Mouse (Mus musculus): ENCODE data around the gene Pprc1.

Pprc1 gene

DNA sequence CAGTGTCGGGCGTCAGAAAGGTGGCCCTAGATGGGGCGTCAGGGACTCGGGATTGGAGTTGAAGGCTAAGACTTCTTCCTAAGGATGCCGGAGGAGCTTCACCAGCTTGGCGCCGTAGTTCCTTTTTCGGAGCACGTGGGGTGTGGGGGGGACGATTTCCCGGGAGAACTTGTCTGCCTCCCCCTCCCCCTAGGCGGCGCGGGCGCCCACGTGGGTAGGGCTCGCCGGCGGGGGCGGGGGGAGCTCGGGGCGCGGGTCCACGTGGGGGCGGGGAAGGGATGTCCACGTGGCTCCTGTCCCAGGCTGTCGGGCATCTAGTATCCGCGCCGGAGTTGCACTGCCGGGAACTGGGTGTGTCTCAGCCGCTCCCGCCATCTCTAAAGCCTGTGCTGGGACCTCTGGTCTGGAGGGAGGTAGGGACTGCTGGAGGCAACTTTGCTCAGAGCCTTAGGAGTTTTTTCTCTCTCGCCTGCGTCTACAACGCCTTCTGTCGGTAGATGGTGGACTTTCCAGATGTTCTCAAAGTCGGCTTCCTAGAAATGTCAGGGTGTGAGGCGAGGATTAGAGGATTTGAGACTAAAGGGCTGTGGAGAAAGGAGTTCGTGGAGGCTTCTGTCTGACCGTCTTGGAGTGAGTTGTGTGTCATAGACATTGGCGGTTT is 12.4 kb downstream of the Pprc1 start:
- DNase-seq, result peak; percentile 66 to 82

DNA sequence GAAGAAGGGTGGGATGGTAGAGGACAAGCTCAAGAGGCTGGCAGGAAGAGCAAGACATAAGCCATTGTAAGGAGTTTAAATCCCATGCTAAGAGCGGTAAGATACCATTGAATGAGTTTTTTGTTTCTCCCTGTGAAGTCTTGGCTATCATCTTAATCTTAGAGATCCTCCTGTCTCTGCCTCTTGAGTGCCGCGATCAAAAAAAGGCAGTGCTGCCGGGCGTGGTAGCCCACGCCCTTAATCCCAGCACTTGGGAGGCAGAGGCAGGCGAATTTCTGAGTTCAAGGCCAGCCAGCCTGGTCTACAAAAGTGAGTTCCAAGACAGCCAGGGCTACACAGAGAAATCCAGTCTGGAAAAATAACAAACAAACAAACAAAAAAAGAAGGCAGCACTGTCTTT is 13.8 kb downstream of the Pprc1 start:
- DNase-seq, result no peak

DNA sequence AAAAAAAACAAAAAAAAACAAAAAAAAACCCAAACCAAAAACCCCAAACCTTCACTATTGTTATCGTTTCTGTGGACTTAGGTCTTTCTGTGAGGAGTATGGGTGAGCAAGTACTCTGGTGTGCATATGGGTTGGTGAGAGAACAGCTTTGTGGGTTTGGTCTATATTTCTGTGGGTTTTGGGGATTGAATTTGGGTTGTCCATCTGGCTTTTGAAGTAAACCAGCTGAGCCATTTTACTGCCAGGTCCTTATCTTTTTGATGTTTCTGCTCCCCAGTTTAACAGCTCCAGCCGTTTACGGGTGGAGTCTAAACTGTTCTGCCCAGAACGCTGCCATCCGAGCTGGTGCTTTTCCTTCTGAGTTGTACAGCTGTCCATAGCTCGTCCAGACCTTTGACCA is 16.2 kb downstream of the Pprc1 start:
- no peak for DNase-seq

DNA sequence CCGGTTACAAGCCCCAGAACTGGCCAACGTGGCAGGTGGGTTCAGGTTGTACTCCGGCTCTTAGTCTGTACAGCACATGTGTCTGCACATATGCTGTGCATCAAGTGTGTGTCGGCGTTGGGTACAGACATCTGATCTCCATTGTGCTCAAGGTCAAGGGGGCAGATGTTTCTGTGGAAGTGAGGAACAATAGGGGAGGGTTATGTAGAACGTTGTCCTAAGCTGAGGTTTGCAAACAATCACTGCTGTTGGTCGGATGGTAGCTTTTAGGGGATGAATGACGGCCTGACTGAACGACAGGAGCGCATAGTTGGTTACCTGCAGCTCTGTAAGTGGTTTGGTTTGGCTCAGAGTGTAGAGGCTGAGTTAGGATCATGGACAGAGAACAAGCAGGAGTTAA is 23.4 kb downstream of the Pprc1 start:
- DNase-seq, result no peak

DNA sequence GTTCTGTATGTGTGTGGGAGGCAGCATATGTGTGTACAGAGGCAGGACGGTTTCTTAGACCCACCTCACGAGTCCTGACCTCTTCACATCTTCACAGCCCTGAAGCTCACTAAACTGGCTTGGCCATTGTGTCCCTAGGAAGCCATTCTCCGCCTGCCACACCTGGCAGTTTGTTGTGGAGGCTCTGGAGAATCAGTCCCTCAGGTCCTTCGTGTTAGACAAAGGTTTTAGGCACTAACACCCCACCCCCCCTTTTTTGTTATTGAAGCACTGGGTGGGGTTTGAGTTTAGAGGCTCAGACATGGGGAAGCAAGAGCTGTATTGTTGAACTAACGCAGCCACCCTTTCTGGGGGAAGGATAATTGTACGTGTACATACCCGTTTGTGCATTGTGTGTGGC is 28.6 kb downstream of the Pprc1 start:
- DNase-seq, result no peak

DNA sequence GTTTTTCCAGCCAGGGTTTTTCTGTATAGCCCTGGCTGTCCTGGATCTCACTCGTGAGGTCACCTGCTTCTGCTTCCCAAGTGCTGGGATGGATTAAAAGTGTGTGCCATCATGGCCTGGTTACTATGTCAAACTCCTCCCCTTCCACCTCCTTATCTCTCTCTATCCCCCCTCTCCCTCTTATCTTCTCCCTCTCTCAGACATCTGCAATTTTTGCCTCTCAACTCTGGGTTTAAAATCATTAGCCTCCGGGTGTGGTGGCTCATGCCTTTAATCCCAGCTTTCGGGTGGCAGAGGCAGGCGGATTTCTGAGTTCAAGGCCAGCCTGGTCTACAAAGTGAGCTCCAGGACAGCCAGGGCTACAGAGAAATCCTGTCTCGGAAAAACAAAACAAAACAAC is 29.6 kb downstream of the Pprc1 start:
- no peak for DNase-seq

DNA sequence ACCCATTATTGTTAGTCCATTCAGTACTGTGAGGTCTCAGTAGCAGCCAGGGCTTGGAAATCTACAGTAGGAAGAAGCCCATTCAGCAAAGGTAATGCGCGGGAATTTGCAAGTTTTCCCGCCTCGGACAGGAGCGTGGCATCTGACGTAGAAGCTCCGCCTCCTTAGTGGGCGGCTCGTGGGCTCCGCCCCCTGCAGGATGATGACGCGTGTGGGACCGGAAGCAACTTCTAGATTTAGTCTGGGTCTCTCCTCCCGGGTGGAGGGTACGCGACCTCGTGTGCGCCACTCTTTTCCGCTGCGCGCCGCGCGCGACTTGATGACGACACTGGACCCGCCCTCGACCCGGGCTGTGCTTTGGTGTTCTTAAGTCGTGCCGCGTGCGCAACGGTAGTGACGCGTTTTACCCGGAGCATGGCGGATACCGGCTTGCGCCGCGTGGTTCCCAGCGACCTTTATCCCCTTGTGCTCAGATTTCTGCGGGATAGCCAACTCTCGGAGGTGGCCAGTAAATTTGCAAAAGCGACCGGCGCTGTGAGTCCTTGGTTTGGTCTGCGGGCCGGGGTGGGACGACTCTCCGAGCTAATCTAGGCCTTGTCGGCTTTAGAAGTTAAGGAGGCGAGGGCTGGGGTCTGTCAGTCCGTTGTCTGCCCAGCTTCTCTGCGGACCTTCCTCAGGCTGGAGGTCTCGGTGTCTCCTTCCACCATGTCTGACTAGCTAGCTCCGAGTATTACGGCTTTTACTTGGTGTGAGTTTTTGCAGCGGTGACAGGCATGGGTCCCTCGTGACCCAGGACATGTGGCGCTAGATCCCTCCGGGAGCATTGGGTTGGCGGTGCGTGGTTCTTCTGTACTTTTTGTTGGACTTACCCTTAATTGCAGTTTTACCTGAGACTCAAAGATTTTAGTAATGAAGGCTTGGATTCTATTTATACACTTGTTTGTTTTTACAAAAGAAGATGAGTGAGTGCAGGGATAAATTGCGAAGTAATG is 31.2 kb downstream of the Pprc1 start, which contains the start of gene Nolc1:
Gene Nolc1, plus strand, starts transcription at position 248 of the 992 bp plus-strand sequence.
- peak; percentile 99 to 100 for DNase-seq

DNA sequence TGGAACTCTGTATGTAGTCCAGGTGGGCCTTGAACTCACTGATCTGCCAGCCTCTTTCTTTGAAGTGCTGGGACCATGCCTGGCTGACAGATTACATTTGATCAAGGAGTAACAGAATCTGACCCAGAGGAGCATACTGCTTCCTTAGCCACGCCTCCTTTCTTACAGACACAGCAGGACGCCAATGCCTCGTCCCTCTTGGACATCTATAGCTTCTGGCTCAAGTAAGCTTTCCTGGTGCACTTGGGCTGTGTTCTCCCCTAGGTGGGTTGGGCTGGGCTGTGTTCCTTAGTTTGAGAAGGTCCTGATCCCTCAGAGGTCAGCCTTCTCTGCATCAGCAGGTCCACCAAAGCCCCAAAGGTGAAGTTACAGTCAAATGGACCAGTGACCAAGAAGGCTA is 33.8 kb downstream of the Pprc1 start:
- DNase-seq, result no peak

DNA sequence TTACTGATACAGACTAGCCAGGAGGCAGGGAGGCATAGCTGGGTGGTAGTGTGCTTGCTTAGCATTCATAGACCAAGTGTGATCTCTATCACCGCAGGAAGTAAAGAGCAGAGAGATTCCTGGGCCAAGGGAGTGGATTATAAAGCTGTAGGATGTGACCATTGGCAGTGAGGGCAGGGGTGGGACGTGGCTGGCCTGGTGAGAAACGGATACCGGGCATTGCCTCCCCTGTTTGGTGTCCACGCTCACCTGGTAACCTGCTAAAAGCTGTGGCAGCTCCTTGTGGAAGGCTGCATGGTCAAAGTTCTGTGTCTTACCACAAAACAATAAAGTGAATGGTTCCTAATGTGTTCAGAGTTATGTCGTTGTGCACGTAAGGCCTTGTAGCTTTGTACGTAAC is 40.5 kb downstream of the Pprc1 start:
- DNase-seq, result no peak

DNA sequence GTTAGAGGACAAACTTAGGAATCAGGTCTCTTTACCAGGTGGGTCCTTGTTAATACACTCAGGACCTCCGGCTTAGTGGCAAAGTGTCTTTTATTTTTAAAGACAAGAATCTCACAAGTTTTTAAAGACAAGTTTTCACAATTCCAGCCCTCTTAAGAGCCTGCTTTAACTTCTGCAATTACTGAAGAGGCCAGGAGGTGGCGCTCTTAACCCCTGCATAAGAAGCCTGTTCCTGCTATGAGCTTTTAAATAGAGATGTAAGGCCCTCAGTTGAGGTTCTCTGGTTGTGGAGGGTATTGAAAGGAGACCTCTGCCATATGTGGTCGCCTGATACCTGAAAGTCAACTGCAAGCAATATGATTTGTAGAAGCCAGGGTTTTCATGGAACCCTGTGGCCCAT is 41.7 kb downstream of the Pprc1 start:
- peak; percentile 49 to 69 for DNase-seq

DNA sequence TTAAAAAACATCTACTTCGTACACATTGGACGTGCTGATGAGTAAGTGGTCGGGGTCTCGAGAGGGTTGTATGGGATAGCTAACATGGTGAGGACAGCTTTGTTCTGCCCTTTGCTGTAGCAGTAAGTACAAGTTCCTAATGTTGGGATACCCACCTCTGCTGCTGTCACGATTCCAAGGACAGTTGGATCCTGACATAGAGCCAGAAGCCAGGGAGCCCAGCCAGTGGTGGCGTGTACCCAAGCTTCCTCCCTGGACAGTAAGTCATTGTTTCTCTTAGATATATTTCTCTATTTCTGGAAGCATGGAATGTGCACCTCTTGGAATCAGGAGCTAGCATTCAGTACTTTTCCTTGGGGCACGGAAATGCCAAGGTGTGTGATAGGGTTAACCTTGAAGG is 43.2 kb downstream of the Pprc1 start:
- DNase-seq, result peak; percentile 51 to 55

DNA sequence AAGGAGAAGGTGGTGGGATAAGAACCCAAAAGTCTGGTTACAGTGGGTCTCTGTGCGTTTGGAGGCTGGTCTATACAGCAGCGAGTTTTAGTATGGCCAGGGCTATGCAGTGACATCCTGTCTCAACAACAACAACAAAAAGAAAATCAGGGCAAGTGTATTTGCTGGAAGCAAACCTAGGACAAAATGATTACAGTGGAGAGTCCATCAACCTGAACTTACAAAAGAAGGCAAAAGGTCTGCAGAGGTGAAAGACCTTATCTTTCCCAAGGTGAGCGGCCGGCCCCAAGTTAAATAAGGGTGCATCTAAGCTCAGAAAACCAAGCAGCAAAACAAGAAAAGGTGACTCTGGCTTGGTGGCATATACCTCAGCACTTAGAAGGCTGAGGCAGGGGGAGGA is 47.0 kb downstream of the Pprc1 start:
- no peak for DNase-seq

DNA sequence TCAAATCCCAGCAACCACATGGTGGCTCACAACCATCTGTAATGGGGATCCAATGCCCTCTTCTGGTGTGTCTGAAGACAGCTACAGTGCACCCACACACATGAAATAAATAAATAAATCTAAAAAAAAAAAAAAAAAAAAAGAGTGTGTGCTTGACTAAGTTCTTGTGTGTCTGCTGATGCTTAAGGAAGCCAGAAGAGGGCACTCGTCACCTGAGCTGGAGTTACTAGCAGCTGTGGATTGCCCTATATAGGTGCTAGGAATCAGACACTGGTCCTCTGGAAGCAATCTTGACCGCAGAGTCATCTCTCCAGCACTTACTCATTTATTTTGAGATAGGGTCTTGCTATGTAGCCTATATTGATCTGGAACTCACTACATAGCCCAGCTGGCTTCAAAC is 49.5 kb downstream of the Pprc1 start:
- no peak for DNase-seq

DNA sequence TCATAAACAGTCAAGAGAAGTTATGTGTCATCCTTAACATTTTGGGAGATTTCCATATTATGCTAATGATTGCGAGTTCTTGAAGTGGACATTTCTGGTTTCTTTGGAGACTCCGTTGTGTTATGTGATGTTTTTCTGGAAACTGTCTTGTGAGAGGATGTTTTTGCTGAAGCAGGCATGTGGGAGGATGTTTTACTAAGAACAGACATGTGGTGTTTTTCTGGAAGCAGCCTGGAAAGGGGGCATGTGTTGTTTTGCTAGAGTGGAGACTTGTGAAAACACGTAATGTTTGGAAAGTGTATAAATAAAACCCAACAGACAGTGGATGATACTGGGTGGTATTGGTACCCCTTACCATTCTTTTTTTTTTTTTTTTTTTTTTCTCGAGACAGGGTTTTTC is 50.6 kb downstream of the Pprc1 start:
- no peak for DNase-seq

DNA sequence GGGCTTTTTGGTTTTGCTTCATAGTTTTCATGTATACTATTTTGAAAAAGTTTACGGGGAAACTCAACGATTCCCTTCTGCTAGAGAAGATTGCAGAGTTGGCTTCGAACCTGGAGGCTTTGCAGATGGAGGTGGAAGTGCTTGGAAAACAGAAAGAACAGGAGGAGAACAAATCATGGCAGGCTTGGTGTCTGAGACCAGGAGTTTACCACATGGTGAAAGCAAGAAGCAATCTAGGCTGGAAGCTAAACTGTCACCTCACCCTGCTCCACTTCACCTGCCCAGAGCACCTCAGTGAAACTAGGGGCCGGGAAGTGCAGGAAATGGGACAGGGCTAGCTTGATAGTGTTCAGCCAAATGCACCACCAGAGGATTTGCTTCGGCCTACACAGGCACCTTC is 51.7 kb downstream of the Pprc1 start:
- no peak for DNase-seq

DNA sequence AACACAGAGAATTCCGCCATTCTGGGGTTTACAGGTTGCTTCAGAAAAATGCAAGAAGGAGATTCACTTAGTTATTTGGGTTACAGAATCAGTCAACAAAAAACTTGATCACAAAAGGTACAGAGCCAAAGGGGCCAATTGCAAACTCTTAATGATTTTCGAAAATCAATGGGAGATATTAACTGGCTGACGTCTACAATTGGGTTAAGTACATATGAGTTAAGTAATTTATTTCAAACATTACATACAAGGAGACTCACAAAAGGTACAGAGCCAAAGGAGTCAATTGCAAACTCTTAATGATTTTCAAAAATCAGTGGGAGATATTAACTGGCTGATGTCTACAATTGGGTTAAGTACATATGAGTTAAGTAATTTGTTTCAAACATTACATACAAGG is 54.9 kb downstream of the Pprc1 start:
- no peak for DNase-seq

DNA sequence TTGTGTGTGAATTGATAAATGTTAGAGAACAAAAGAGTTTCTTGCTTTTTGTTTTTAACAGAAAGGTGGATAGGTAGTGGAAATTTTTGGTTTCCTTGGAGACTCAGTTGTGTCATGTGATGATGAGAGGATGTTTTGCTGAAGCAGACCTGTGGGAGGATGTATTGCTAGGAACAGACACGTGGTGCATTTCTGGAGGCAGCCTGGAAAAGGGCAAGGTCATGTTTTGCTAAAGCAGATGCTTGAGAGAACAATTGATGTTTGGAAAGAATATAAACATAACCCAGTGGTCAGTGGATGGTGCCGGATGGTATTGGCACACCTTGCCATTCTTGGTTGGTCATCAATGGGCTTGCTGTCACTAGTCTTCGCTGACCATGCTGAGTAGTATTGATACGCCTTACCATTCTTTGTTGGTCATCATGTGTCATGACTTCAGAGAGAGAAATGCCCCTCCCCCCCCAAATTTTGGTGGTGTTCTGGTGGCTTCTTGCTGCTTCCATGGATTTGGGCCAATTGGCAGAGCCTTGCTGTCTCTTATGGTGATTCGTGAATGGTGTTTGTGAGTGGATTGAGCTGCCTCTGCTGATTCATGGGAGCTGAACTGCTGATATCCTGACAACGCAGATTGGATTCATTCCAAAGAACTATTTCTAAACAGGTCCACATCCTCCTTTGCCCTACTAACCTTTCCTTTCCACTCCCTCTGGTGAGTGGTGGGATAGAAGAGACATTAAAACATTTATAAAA is 58.9 kb downstream of the Pprc1 start:
- no peak for DNase-seq

DNA sequence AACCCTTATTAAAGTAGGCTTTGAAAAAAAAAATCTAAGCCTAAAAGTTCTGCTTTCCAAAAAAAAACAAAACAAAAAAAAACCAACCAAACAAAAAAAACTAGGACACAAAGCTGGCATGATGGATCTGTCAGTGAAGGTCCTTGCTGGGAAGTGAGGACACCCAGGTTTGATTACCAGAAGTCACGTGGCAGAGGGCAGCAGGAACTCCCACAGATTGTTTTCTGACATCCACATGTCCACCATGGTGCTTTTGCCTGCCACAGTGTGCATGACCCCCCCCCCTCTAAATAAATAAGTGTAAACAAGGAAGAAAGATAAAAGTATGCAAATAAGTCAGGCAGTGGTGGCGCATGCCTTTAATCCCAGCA is 59.5 kb downstream of the Pprc1 start:
- no peak for DNase-seq

DNA sequence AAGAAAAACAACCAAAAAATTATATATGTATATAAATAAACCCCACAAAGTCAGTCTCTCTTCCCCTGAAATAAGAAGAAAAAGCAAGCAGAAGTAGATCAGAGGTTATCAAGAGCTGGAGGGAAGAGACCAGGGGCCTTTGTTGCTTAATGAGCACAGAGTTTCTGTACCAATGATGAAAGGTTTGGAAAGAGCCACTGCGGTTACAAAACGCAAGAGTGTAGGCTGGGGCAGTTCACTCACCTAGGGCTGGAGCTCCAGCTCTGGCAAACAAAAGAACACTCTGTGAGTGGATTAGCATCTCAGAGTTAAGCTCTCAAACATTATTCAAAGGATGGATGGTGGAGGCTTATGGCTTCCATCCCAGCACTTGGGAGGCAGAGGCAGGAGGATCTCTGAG is 65.5 kb downstream of the Pprc1 start:
- DNase-seq, result no peak

DNA sequence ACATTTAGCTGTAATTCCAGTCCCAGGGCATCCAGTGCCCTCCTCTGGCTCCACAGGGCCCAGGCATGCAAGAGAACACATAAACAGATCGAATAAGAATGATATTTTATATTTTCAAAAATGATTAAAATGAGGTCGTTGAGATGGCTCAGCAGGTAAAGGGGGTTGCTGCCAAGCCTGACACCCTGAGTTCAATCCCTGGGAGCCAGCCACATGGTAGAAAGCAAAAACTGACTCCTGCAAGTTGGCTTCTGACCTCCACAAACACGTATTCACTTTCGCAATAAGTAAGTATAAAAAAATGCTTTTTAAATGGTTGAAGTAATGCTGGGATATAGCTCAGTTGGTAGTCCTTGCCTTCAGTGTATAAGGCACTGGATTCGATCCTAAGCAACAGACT is 66.1 kb downstream of the Pprc1 start:
- no peak for DNase-seq

DNA sequence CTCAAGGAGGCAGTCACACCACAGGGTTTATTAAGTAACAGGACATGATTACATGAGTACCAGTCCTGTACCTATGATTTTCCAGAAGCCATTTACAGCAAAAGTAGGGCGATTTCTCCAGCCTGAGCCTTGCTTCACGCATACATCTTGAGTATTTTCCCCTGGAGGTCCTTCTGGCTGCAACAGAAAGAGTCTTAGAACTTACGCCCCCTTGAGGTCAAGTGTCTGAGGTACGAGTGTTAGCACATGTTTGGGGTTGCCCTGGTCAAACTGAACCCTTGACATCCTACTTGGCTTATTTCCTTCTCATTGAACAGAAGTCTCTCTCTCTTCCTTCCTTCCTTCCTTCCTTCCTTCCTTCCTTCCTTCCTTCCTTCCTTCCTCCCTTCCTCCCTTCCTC is 69.9 kb downstream of the Pprc1 start:
- DNase-seq, result no peak

DNA sequence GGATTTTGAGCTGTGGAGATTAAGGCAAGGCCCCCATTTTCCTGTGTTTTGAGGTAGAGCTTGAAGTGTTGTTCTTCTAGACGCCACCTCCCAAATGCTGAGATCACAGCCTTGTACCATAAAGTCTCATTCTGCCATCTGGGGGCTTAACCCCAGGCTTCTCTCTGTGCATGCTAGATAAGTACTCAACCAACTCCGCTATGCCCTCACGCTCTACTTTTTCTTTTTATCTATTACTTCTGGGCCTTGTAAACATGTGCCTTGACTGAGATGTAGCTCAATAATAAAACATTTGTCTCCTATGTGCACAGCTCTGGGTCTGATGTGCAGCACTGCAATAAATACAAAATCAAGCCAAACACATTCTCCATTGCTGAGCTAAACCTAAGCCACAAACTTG is 74.8 kb downstream of the Pprc1 start:
- no peak for DNase-seq

DNA sequence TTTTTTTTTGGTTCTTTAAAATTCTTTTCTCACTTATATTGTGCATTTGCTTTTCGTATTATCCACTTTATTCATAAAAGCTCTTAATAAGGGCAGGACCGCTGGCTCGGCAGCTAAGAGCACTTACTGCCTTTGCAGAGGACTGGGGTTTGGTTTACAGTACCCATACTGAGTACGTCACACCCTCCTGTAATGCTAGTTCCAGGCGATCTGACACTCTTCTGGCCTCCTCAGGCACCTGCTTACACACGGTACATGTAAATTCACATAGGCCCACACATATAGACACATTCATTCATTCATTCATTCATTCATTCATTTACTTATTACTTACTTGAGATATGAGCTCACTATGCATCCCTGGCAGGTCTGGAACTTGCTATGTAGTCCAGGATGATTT is 76.2 kb downstream of the Pprc1 start:
- DNase-seq, result no peak
